Mouse (Mus musculus): ENCODE data around the gene Aimp2. TPM values are rescaled to one million over a fixed set of nuclear protein-coding genes. Genes with fewer than 3 reads are reported as not detected.

The Aimp2 gene
- 24.2 and 25.2 TPM in 2 replicates for polyA plus RNA-seq (2012; rRNA removed)

DNA sequence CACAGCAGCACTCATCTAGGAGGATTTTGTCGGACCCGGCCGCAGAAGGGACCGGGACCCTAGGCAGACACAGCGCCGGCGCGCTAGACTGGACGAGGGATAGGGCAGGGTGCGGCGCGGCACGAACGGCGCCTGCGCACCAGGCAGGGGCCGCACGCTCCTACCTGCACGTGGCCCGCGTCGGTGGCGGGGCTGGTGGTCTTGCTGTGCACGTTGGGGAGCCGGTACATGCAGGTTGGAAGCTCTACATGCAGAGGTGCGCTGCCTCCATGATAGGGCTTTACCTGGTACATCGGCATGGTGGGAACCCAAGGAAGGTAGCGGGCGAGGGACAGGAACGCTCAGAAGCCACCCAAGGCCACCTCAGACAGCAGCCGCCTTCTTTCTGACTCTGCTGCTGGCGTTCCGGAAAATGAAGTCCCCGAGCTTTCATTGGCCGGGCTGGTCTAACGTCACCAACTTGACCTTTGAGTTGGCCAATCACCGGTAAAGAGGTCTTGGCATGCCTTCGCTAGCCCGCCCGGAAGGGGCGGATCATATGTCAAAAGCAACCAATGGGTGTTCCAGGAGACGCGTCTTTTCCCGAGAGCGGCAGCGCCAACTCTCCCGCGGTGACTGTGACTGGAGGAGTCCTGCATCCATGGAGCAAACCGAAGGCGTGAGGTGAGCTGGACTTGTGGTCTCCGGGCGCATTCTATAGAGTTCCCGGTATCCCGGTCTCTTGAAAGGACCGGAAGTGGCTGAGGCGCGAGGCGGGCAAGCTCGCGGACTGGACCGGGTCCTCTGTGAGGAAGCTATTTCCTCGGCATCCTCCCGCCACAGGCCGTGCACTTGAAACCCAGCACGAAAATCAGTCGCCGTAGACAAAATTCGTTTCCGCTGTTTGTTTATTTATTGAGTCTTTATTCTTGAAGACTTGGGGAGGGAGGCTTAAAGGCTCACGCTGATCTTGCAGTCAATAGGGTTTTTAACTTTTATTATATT lies at the start of gene Aimp2, which contains the start of gene Pms2:
Gene Aimp2 (minus strand): TSS at position 431 of the 984 bp plus-strand sequence.
Gene Pms2 (plus strand): TSS at position 548 of the 984 bp plus-strand sequence.
- Histone ChIP-seq H3K36me3 (ENCODE audit: control insufficient read depth, insufficient read depth, low read length) (peaks cover 3% of the 10 kb centered on the region), H3K4me1 (ENCODE audit: control insufficient read depth, insufficient read depth, insufficient read length) (no peaks in the 10 kb centered on the region; the same call in none of the 2 replicates), H3K4me3 (ENCODE audit: extremely low read depth, insufficient read depth, insufficient read length) (peak within 1 kb of the TSS; percentile 81), H3K27ac (ENCODE audit: insufficient read depth, low read length) (peak within 1 kb of the TSS; percentile 77), H3K27me3 (ENCODE audit: control insufficient read depth, insufficient read depth, low read length) (no peaks in the 10 kb centered on the region)
- peak; percentile 93 to 95 for DNase-seq (ENCODE audit: low read depth in 1 of 2, low spot score in 2 of 2)
- TF ChIP-seq CTCF (IDR thresholded peaks at IDR 0.05; ENCODE audit: extremely low read depth, insufficient read depth, insufficient read length, insufficient replicate concordance) (no peak), POLR2A (IDR thresholded peaks at IDR 0.05; ENCODE audit: low read depth, low read length) (no peak; the same call in 1 of the 2 replicates)
- WGBS: under 1% methylated on average over 70 of the region's 70 CpGs

DNA sequence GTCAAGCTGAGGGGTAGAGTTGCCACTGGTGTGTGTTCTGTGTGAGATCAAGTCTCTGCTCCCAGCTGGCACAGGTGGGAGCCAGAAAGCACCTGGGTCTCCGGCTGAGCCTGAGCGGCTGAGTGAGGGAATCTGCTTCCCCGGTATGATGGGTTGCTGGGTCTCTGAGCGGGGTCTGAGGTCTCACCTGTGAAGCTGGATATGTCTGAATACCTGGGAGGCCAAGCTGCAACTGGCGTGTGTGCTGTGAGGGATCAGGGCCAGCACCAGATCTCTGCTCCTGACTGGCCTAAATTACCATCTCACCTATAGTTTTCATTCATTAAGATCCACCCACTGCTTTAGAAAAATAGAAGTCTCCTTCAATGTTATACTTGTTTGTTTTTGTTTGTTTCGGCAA lies 47.5 kb upstream of the Aimp2 start:
- WGBS: 91% methylated on average over 6 of the region's 6 CpGs
- DNase-seq (ENCODE audit: low read depth in 1 of 2, low spot score in 2 of 2): no peak
- H3K4me1 ChIP-seq (ENCODE audit: control insufficient read depth, insufficient read depth, insufficient read length): no peaks in the 10 kb centered on the region
- TF ChIP-seq CTCF (IDR thresholded peaks at IDR 0.05; ENCODE audit: extremely low read depth, insufficient read depth, insufficient read length, insufficient replicate concordance): no peak
- TF ChIP-seq POLR2A (IDR thresholded peaks at IDR 0.05; ENCODE audit: low read depth, low read length): no peak
- no peak overlapping the region for H3K4me3 ChIP-seq (ENCODE audit: extremely low read depth, insufficient read depth, insufficient read length)
- H3K36me3 ChIP-seq (ENCODE audit: control insufficient read depth, insufficient read depth, low read length): no peaks in the 10 kb centered on the region
- H3K27ac ChIP-seq (ENCODE audit: insufficient read depth, low read length): no peak overlapping the region
- H3K27me3 ChIP-seq (ENCODE audit: control insufficient read depth, insufficient read depth, low read length): no peaks in the 10 kb centered on the region

DNA sequence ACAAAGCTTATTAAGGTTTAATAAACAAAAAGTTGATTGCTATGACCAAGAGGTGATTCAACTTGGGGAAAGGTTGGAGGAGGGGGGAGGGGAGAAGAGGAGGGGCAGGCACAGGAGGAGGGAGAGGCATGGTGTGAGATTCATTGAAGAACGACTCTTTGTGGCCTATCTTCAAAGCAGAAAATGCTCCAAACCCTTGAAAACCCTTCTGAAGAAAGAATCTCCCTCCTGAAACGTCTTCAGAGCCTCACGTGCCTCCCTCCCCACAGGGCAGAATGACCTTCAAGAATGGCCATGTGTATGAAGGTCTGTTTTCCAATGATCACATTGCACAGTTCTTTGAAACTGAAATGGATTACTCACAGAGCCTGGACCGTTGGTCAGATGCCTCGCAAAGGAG lies 40.4 kb upstream of the Aimp2 start:
- no peaks in the 10 kb centered on the region for H3K4me1 ChIP-seq (ENCODE audit: control insufficient read depth, insufficient read depth, insufficient read length)
- no peak overlapping the region for H3K4me3 ChIP-seq (ENCODE audit: extremely low read depth, insufficient read depth, insufficient read length)
- H3K36me3 ChIP-seq (ENCODE audit: control insufficient read depth, insufficient read depth, low read length): no peaks in the 10 kb centered on the region
- no peak overlapping the region for H3K27ac ChIP-seq (ENCODE audit: insufficient read depth, low read length)
- no peaks in the 10 kb centered on the region for H3K27me3 ChIP-seq (ENCODE audit: control insufficient read depth, insufficient read depth, low read length)
- WGBS: 59% methylated on average over 5 of the region's 5 CpGs
- no peak for DNase-seq (ENCODE audit: low read depth in 1 of 2, low spot score in 2 of 2)
- no peak for TF ChIP-seq POLR2A (IDR thresholded peaks at IDR 0.05; ENCODE audit: low read depth, low read length)
- no peak for TF ChIP-seq CTCF (IDR thresholded peaks at IDR 0.05; ENCODE audit: extremely low read depth, insufficient read depth, insufficient read length, insufficient replicate concordance)

DNA sequence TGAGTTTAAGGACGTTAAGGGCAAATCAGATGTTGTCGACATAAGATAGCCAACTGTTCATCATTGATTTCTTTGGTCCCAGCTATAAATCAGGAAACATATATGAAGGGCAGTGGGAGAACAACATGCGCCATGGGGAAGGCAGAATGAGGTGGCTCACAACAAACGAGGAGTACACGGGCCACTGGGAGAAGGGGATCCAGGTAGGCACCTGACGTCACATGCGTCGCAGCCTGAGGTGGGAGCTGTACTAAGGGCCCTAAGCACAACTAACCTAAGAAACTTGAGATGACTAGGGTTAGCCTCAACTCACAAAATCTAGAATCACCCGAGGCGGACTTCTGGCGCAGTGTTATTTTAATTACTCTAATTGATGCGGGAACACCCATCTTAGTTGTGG lies 38.7 kb upstream of the Aimp2 start:
- H3K4me3 ChIP-seq (ENCODE audit: extremely low read depth, insufficient read depth, insufficient read length): no peak overlapping the region
- TF ChIP-seq POLR2A (IDR thresholded peaks at IDR 0.05; ENCODE audit: low read depth, low read length) (no peak), CTCF (IDR thresholded peaks at IDR 0.05; ENCODE audit: extremely low read depth, insufficient read depth, insufficient read length, insufficient replicate concordance) (no peak)
- whole genome bisulfite sequencing: 91% methylated on average over 12 of the region's 12 CpGs
- no peaks in the 10 kb centered on the region for H3K4me1 ChIP-seq (ENCODE audit: control insufficient read depth, insufficient read depth, insufficient read length)
- no peaks in the 10 kb centered on the region for H3K27me3 ChIP-seq (ENCODE audit: control insufficient read depth, insufficient read depth, low read length)
- H3K36me3 ChIP-seq (ENCODE audit: control insufficient read depth, insufficient read depth, low read length): no peaks in the 10 kb centered on the region
- no peak overlapping the region for H3K27ac ChIP-seq (ENCODE audit: insufficient read depth, low read length)
- no peak for DNase-seq (ENCODE audit: low read depth in 1 of 2, low spot score in 2 of 2)

DNA sequence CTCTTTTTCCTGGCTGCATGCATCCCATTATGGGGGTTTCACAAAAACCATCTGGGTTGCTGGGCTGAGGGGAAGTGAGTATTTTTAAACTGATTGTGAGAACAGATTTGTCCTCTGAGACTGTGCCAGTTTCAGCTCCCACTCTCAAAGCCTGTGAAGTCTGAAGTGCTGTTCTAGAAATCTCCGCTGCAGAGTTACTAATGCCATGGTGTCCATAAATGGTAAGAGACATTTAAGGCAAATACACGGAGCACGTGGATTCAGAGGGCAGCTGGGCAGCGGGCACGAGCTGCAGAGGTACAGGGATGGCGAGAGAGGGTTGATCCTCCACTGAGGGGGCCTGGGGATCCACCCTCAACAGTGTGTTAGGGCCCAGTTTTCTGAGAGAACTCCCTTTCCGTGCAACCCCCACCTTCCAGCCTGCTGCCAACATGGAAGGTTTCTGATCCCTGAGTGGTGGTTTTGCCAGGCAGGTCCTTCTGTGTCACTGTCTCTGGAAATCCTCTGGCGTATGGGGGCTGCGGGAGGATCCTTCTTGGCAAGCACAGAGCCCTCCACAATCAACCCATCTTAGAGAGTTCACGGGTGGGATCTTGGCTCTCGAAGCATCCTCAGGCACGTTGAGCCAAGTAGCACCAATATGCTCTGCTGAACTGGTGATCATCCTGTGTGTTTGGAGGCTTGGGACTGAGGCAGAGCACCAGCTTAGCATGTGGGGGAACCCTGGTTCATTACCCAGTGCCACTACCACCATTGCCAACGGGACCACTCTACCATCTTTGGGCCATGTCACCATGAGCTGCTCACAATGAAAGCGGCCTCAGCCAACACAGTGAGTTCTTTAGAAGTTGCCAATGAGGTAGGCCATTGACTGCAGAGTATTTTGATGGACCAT lies 33.8 kb upstream of the Aimp2 start:
- no peak overlapping the region for H3K4me3 ChIP-seq (ENCODE audit: extremely low read depth, insufficient read depth, insufficient read length)
- H3K36me3 ChIP-seq (ENCODE audit: control insufficient read depth, insufficient read depth, low read length): no peaks in the 10 kb centered on the region
- H3K4me1 ChIP-seq (ENCODE audit: control insufficient read depth, insufficient read depth, insufficient read length): no peaks in the 10 kb centered on the region
- DNase-seq (ENCODE audit: low read depth in 1 of 2, low spot score in 2 of 2): no peak
- TF ChIP-seq POLR2A (IDR thresholded peaks at IDR 0.05; ENCODE audit: low read depth, low read length) (no peak), CTCF (IDR thresholded peaks at IDR 0.05; ENCODE audit: extremely low read depth, insufficient read depth, insufficient read length, insufficient replicate concordance) (no peak)
- H3K27me3 ChIP-seq (ENCODE audit: control insufficient read depth, insufficient read depth, low read length): no peaks in the 10 kb centered on the region
- H3K27ac ChIP-seq (ENCODE audit: insufficient read depth, low read length): no peak overlapping the region
- WGBS: 88% methylated on average over 14 of the region's 14 CpGs

DNA sequence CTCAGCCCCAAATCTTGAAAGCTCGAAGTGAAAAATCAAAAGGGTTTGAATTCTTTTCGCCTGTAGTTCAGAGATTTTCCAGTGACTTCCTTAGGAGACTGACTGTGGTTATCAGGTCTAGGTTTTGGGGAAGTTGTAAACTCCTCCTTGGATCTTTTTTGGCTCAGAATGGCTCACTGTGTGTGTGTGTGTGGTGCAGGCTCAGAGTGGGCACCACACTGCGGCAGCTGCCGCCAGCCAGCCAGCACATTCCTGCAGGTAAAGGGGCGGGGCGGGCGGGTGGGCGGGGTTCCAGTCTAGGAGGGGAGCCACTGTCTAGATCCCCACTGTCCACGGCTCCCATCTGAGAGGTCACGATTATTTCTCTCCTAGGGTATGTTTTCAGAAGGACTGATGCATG lies 31.9 kb upstream of the Aimp2 start:
- H3K4me1 ChIP-seq (ENCODE audit: control insufficient read depth, insufficient read depth, insufficient read length): no peaks in the 10 kb centered on the region
- no peak overlapping the region for H3K4me3 ChIP-seq (ENCODE audit: extremely low read depth, insufficient read depth, insufficient read length)
- TF ChIP-seq POLR2A (IDR thresholded peaks at IDR 0.05; ENCODE audit: low read depth, low read length) (no peak), CTCF (IDR thresholded peaks at IDR 0.05; ENCODE audit: extremely low read depth, insufficient read depth, insufficient read length, insufficient replicate concordance) (no peak)
- H3K27ac ChIP-seq (ENCODE audit: insufficient read depth, low read length): no peak overlapping the region
- 19% methylated on average over 10 of the region's 10 CpGs for WGBS
- H3K36me3 ChIP-seq (ENCODE audit: control insufficient read depth, insufficient read depth, low read length): no peaks in the 10 kb centered on the region
- DNase-seq (ENCODE audit: low read depth in 1 of 2, low spot score in 2 of 2): no peak
- H3K27me3 ChIP-seq (ENCODE audit: control insufficient read depth, insufficient read depth, low read length): no peaks in the 10 kb centered on the region

Measured in spleen, adult 2 months (tissue).